Mouse (Mus musculus) ES-Bruce4 (cell line): ENCODE data around the gene Ccdc62.

ENCODE experiments used
- CTCF ChIP-seq: IDR thresholded peaks from one replicate; pipeline ENCODE4 v1.8.1; 2011; ENCODE audit warnings: low read depth, low read length
- EP300 ChIP-seq: IDR thresholded peaks from 2 replicates; pipeline ENCODE4 v1.6.1; 2011; ENCODE audit warnings: low read depth, low read length; ENCODE audit not compliant: insufficient read depth
- POLR2A ChIP-seq: IDR thresholded peaks from one replicate; pipeline ENCODE4 v1.8.1; 2011; ENCODE audit warnings: low read length; ENCODE audit not compliant: insufficient read depth

DNA sequence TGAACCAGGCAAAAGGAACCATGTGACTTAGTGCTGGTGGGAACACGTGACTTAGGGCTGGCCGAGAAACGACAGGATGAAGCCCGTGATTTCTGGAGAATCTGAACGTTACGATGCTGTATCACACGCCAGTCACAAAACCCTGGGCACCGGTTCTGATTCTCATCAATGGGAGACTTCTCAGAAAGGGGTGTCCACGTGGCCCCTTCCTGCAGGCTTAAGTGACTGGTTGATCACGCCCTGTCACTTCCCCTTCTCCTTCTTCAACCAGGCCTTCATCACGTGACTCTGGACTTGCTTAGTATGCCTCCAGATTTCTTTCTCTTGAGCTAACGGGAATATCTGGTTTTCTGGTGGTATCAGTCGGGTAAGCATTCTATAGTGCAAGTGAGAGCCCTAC, 33.1 kb upstream of the Ccdc62 start:
- TF ChIP-seq POLR2A = no peak
- TF ChIP-seq CTCF = no peak
- TF ChIP-seq EP300 = no peak
